Mouse (Mus musculus) frontal cortex, adult (tissue): Measurements from ENCODE around the gene Doxl2.

Experiments used
- ATAC-seq: cut with Nextera tagmentation; 2 replicates; pipeline ENCODE4 v1.9.2; 2017; ENCODE audit warnings: mild to moderate bottlenecking, moderate library complexity, mixed read lengths; ENCODE audit not compliant: low TSS enrichment

Doxl2 gene

GRCm38 (mm10) chr6:49009665-49010064 lies 34.9 kb downstream of the Doxl2 start:
- no peak for ATAC-seq

GRCm38 (mm10) chr6:49011191-49011590 lies 36.4 kb downstream of the Doxl2 start:
- ATAC-seq: no peak

- no peak for ATAC-seq
Measured at GRCm38 (mm10) chr6:49013023-49013422, 38.3 kb downstream of the Doxl2 start.

- ATAC-seq: no peak
Measured at GRCm38 (mm10) chr6:49013458-49013857, 38.7 kb downstream of the Doxl2 start.

DNA sequence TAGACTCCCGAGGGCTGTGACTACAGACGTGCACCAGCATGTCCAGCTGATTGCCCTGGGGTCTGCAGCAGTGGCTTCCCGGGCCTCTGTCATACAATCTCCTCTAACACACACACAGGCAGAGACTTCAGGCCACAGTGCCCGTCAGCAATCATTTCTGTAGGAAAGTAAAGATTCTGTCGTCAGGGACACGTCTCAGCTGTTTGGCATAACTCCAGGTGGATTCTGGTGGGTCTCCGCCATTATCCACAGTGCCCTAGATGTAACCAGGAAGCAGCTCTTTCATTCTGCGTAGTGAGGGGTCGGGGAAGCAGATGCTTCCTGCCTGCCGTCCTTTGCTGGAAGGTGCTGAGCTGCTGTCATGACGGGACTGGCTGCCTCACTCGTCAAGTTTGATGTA lies 42.4 kb downstream of the Doxl2 start:
- no peak for ATAC-seq

DNA sequence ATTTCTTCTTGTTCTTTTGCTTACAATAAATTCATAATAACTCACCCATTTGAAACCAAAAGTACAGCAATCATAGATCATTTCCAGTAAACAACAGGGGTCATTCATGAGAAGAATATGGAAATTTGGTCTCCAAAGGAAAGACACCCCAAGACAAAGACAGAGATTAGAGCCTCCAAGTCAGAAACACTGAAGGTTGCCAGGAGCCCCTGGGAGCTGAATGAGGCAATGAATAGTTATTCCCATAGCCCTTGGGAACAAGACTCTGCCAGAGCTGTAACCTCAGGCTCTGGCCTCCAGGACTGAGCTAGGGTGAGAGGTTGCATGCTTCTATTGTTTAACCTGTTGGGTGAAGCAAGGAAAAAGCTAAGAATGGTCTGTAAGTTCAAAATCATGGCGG lies 44.6 kb downstream of the Doxl2 start:
- no peak for ATAC-seq

- ATAC-seq: peak; percentile 84
Measured at GRCm38 (mm10) chr6:49021141-49022012, 46.6 kb downstream of the Doxl2 start.

DNA sequence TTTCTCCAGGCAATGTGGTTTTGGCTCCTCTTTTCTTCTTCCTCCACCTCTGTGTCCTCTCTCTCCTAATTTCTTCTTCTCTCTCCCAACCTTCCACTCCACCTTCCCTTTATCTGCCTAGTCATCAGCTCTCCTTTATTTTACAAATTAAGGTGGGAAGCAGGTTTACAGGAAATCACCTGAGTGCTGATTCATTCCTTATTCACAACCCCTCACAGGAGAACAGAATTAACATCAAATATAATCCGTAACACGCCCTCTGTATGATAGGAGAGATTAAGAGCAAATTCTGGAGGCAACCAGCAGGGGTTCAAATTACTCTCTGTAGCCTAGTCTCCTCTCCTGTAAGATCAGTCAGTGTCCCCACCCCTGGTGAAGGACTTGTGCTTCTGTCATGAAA lies 47.6 kb downstream of the Doxl2 start:
- no peak for ATAC-seq

GRCm38 (mm10) chr6:49023315-49023714 lies 48.6 kb downstream of the Doxl2 start:
- ATAC-seq: no peak

DNA sequence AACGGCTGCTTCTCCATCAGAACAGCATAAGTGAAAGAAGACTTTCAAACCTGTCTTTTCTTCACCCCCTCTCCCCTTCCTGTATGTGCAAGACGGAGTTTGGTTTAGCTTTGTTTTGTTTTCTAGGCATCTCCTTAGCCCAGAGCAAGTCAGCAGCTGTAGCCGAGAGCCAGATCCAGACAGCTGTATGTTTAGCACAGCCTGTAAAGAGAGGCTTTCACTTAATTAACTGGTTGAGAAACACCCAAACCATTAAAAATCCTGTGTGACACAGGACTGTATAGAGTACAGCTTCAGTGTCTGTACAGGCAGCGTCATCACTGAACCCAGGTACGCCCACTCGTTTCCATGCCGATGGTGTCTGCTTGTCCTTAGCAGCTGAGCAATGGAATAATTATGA lies 50.5 kb downstream of the Doxl2 start:
- ATAC-seq: no peak

- ATAC-seq: no peak
Measured at GRCm38 (mm10) chr6:49026496-49026895, 51.7 kb downstream of the Doxl2 start.

DNA sequence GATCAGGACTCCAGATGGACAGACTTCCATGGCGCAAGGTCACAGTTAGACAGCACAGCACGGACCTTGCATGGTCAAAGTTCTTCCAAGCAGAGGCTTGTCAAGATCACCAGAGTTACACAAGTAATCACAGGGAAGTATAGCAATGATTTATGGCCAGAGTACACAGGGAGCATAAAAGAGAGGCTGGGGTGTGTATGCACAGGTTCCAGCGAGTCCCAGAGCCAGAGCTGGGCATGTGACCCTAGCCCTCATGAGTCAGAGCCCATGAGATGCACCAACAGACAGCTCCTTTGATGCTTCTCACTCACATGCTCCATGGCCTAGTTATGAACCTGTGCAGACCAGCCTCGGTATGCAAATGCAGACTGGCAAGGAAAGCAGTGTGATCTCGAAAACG lies 53.3 kb downstream of the Doxl2 start:
- peak; percentile 47; the same call in 1 of the 2 replicates for ATAC-seq
